Mouse (Mus musculus) lung, postnatal 0 days (tissue): ENCODE results near the gene Adgrg7.

Source experiments
- CTCF ChIP-seq: IDR thresholded peaks from 2 replicates; pipeline ENCODE4 v1.5.1; 2016; ENCODE audit warnings: antibody characterized with exemption, mild to moderate bottlenecking
- EP300 ChIP-seq: IDR thresholded peaks from 2 replicates; pipeline ENCODE4 v1.6.1; 2016; ENCODE audit warnings: antibody characterized with exemption, mild to moderate bottlenecking, control low read depth

- TF ChIP-seq CTCF (no peak), EP300 (no peak)
Observed at GRCm38 (mm10) chr16:56794383-56795144, 1.1 kb downstream of the Adgrg7 start.
